Mouse (Mus musculus) hindbrain, embryonic 14.5 days (tissue): Measurements from ENCODE around the gene Asb2. TPM values are rescaled to one million over a fixed set of nuclear protein-coding genes. Genes with fewer than 3 reads are reported as not detected.

Experiments used
- ATAC-seq: fragments of 200-750 bp; cut with Nextera tagmentation; 2 replicates; pipeline ENCODE4 v1.8.0; 2017; ENCODE audit warnings: moderate number of reproducible peaks, mild to moderate bottlenecking, moderate TSS enrichment, moderate library complexity; ENCODE audit not compliant: low FRiP score
- DNase-seq: peaks from one replicate; pipeline ENCODE4 v3.0.0-alpha.2; 2015; ENCODE audit warnings: low spot score
- H3K27ac ChIP-seq: fragments of 300-500 bp; sonication (generic); 2 replicates; pipeline ENCODE4 v1.5.1; 2014; ENCODE audit warnings: mild to moderate bottlenecking, moderate library complexity
- H3K27me3 ChIP-seq: fragments of 300-500 bp; sonication (generic); 2 replicates; pipeline ENCODE4 v1.6.1; 2014; ENCODE audit warnings: mild to moderate bottlenecking, low read length, mixed read lengths; ENCODE audit not compliant: control insufficient read depth, insufficient read depth
- H3K36me3 ChIP-seq: fragments of 300-500 bp; sonication (generic); replicated peaks from 2 replicates; pipeline ENCODE4 v1.6.1; 2014; ENCODE audit not compliant: control insufficient read depth, insufficient read depth
- H3K4me1 ChIP-seq: fragments of 300-500 bp; sonication (generic); replicated peaks from 2 replicates; pipeline ENCODE4 v1.6.1; 2014; ENCODE audit warnings: antibody characterized with exemption, low read length, mixed read lengths; ENCODE audit not compliant: control insufficient read depth, insufficient read depth
- H3K4me2 ChIP-seq: fragments of 300-500 bp; sonication (generic); replicated peaks from 2 replicates; pipeline ENCODE4 v1.6.1; 2014; ENCODE audit warnings: mild to moderate bottlenecking, moderate library complexity
- H3K4me3 ChIP-seq: fragments of 300-500 bp; sonication (generic); replicated peaks from 2 replicates; pipeline ENCODE4 v1.5.1; 2014; ENCODE audit warnings: mild to moderate bottlenecking, low read length
- H3K9ac ChIP-seq: fragments of 300-500 bp; sonication (generic); 2 replicates; pipeline ENCODE4 v1.6.1; 2014
- H3K9me3 ChIP-seq: fragments of 300-500 bp; sonication (generic); 2 replicates; pipeline ENCODE4 v1.6.1; 2016; ENCODE audit warnings: low read length; ENCODE audit not compliant: control insufficient read depth
- WGBS: fragments of 180-500 bp; shearing (Covaris S2); extraction: QIAGEN DNeasy Blood & Tissue Kit; methylation state at CpG from one replicate; pipeline ENCODE4 v1.1.7; 2014; 5-methylcytosine and 5-hydroxymethylcytosine counted together
- polyA plus RNA-seq: library from polyadenylated mRNA; unstranded; fragments of >200 nt; fragmentation: Nextera tagmentation; extraction: Ambion mirVana; gene quantifications from 2 replicates; pipeline ENCODE4 v1.2.1, GENCODE M21; 2014

Gene Asb2
- polyA plus RNA-seq, 1 experiment from 2014 or later = 1.6 TPM

DNA sequence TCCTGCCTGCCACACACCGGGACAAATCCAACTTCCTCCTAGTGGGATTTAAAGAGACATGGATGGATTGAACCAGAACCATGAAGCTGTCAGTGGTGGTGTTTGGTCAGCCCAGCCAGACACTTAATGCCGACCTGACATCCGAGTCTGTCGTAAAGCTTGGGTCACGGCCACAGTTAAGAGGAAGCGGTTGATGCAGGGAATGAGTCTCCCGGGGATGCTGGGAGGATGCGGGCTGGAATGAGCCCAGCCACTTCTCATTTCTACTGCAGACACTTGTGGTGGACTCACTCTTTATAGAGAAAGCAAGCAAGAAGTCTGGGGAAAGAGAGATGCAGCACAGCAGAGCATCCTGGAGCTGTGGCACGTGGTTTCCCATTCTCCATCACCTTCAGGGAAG is 55.3 kb downstream of the Asb2 start:
- no peak overlapping the region for H3K4me2 ChIP-seq
- H3K9me3 ChIP-seq = no peaks in the 10 kb centered on the region
- no peaks in the 10 kb centered on the region for H3K27me3 ChIP-seq
- no peaks in the 10 kb centered on the region for H3K4me1 ChIP-seq
- no peak overlapping the region for H3K27ac ChIP-seq
- H3K4me3 ChIP-seq = no peak overlapping the region
- DNase-seq (no peak), ATAC-seq (no peak)
- no peaks in the 10 kb centered on the region for H3K36me3 ChIP-seq
- H3K9ac ChIP-seq = no peak overlapping the region
- 74% methylated on average over 9 of the region's 9 CpGs for WGBS

DNA sequence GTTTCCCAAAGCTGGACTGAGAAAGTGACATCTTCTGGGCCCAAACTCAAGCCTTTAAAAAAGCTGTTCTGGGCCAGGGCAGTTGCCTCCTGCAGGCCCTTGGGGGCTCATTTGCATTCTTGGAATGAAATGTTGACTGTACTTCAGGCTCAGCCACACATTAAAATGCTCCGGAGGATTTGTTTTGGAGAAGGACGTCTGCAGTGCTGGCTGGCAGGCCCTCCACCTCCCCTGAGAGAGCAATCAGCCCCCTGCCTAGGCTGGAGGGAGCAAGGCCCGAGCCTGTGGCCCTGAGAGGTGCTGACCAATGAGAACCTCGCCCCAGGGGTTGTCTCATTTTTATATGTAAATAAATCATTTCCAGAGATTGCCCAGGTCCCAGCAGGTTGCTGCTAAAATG is 59.5 kb downstream of the Asb2 start:
- H3K4me1 ChIP-seq = no peaks in the 10 kb centered on the region
- WGBS = 9% methylated on average over 4 of the region's 4 CpGs
- no peak overlapping the region for H3K9ac ChIP-seq
- no peaks in the 10 kb centered on the region for H3K36me3 ChIP-seq
- H3K9me3 ChIP-seq = no peaks in the 10 kb centered on the region
- no peak for DNase-seq
- H3K27ac ChIP-seq = no peak overlapping the region
- ATAC-seq = no peak
- no peak overlapping the region for H3K4me3 ChIP-seq
- H3K27me3 ChIP-seq = no peaks in the 10 kb centered on the region
- no peak overlapping the region for H3K4me2 ChIP-seq

DNA sequence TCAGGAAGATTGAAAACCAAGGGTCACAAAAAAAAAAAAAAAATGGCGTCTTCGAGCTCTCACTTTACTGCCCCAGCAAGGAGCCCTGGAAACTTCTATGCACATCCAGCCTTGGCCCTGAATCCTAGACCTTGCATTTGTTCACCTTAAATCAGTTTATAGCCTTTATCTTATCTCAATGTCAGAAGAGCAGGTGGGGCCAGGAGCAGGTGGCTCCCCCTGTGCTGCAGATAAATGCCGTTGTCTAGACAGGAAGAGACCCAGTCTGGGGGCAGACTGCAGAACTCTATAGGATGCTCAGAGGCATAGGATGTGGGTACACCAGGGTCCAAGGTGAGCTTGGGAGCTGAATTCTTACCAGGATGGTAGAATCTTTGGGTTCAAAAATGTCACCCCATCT is 63.4 kb downstream of the Asb2 start:
- no peak overlapping the region for H3K9ac ChIP-seq
- no peak overlapping the region for H3K4me2 ChIP-seq
- H3K36me3 ChIP-seq = no peaks in the 10 kb centered on the region
- no peaks in the 10 kb centered on the region for H3K4me1 ChIP-seq
- WGBS = 94% methylated on average over 3 of the region's 3 CpGs
- DNase-seq (no peak), ATAC-seq (no peak)
- H3K4me3 ChIP-seq = no peak overlapping the region
- no peaks in the 10 kb centered on the region for H3K9me3 ChIP-seq
- H3K27ac ChIP-seq = no peak overlapping the region
- no peaks in the 10 kb centered on the region for H3K27me3 ChIP-seq

DNA sequence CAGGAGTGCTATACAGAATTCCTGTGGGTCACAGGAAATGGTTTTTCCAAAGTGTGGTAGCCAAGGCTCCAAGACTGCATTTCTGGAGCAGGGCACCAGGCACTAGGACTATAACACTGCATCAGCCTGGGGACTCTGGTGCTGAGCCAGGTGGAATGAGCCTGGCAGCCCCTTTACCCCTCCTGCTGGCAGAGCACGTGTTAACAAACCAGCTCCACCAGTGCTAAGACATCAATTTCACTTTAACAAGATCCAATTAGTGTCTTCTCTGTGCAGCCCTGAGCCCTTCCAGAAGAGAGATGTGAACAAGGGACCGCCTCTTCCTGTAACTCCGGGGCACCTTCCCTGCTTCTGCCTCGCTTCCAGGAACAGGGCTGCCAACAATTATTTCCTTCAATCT is 68.5 kb downstream of the Asb2 start:
- ATAC-seq = peak; percentile 69; the same call in 1 of the 2 replicates
- Histone ChIP-seq H3K36me3 (no peaks in the 10 kb centered on the region), H3K4me1 (no peaks in the 10 kb centered on the region), H3K27ac (no peak overlapping the region), H3K9ac (no peak overlapping the region), H3K4me2 (no peak overlapping the region), H3K9me3 (no peaks in the 10 kb centered on the region), H3K4me3 (no peak overlapping the region), H3K27me3 (no peaks in the 10 kb centered on the region)
- no peak for DNase-seq
- 58% methylated on average over 4 of the region's 4 CpGs for WGBS

DNA sequence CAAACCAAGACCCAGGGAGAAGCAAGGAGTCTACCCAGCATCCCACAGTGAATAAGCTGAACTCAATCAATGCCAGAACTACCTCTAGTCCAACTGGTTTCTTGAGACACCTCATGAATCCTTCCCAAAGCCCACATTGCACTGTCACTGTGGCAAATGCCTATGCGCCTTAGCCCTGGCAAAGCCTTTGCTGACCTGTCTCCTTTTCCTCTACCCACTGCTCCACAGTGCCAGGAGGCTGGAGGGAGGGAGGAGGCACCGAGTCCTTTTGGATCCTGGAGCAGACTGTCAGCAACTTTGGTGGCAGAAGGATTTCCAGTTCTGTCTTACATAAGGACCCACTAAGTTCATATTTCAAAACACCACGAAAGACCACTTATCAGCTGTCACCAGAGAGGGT is 72.4 kb downstream of the Asb2 start:
- no peak for ATAC-seq
- DNase-seq = no peak
- Histone ChIP-seq H3K27me3 (no peaks in the 10 kb centered on the region), H3K4me3 (no peak overlapping the region), H3K27ac (no peak overlapping the region), H3K36me3 (no peaks in the 10 kb centered on the region), H3K4me2 (no peak overlapping the region), H3K4me1 (no peaks in the 10 kb centered on the region), H3K9me3 (no peaks in the 10 kb centered on the region), H3K9ac (no peak overlapping the region)
- 90% methylated on average over 3 of the region's 3 CpGs for WGBS

DNA sequence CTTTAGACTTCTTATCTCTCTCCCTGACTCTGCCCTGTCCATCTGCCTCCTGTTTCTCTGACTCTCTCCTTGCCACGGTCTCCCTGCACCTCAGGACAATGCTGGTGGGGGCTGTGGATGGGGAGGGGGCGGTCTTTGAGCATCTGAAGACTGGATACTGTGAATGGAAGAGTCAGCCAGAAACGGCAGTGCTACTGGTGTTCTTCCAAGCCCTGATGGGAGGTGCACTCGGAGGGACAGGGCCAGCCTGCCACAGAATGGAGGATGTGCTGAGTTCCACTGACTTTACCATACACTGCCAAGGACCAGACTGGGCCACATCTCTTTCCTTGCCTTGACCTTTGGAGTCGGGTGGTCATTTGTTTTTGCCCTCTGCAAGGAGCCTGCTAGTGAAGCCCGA is 72.9 kb downstream of the Asb2 start:
- Histone ChIP-seq H3K27ac (no peak overlapping the region), H3K36me3 (no peaks in the 10 kb centered on the region), H3K4me1 (no peaks in the 10 kb centered on the region), H3K4me3 (no peak overlapping the region), H3K27me3 (no peaks in the 10 kb centered on the region), H3K9ac (no peak overlapping the region), H3K4me2 (no peak overlapping the region), H3K9me3 (no peaks in the 10 kb centered on the region)
- WGBS = 70% methylated on average over 6 of the region's 6 CpGs
- no peak for DNase-seq
- ATAC-seq = no peak

DNA sequence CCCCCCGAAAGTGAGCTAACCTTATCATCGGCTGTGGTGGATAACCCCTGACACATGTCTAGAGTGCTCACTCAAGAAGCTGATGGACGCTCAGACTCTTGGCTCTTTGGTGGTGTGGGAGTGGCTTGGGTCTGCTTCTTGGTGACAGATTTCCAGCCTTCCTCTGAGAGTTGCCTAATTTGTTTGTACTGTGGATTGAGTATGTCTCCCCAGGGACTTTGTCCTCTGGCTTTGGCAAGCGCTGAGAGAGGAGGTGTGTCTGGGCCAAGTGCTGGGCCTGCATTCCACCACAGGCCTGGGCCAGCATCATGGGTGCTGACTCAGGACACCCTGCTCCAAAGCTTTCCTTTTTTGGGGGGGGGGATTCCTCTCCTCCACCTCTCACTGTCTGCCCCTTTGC is 73.9 kb downstream of the Asb2 start:
- H3K4me3 ChIP-seq = no peak overlapping the region
- no peaks in the 10 kb centered on the region for H3K9me3 ChIP-seq
- H3K27ac ChIP-seq = no peak overlapping the region
- DNase-seq = no peak
- 75% methylated on average over 4 of the region's 4 CpGs for WGBS
- no peak overlapping the region for H3K4me2 ChIP-seq
- no peaks in the 10 kb centered on the region for H3K36me3 ChIP-seq
- no peaks in the 10 kb centered on the region for H3K27me3 ChIP-seq
- no peaks in the 10 kb centered on the region for H3K4me1 ChIP-seq
- ATAC-seq = no peak
- no peak overlapping the region for H3K9ac ChIP-seq

DNA sequence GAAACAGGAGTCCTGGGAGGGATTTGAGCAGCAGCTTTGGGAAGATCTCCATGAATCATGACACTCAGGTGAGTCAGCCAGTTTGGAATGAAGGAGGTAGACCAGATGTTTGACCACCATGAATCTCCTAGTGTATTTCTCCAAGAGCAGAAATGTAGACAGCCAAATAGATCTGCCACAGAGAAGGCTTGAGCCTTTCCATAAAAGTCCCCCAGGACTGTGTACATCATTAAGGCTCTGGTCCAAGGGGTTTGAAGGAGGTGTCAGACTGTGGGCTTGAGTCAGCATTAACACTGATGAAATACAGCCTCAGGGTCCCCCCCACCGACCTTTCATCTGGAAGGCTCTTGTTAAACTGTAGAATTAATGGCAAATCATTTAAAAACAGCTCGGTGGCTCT is 74.3 kb downstream of the Asb2 start:
- Histone ChIP-seq H3K4me1 (no peaks in the 10 kb centered on the region), H3K4me3 (no peak overlapping the region), H3K4me2 (no peak overlapping the region), H3K9ac (no peak overlapping the region), H3K27me3 (no peaks in the 10 kb centered on the region), H3K9me3 (no peaks in the 10 kb centered on the region), H3K36me3 (no peaks in the 10 kb centered on the region), H3K27ac (no peak overlapping the region)
- DNase-seq = no peak
- no peak for ATAC-seq
- WGBS = 72% methylated on average over 2 of the region's 2 CpGs

DNA sequence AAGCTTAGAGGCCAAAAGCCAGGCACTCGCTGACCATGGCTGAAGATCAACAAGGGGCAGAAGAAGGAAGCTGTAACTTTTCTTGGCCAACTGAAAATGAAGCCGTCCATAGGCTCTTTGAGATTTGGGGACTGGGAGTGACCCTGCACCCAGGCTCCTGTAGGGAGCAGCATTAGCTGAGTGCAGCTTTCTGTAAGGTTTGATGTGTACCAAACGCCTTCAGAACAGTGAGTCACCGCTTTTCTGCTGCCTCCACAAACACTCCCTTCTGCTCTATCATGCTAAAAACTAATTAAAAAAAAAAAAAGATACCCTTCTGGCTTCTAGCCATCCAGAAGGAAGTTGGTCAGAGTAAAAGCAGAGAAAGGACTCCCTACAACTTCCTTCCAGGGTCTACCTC is 79.4 kb downstream of the Asb2 start:
- Histone ChIP-seq H3K4me3 (no peak overlapping the region), H3K4me2 (no peak overlapping the region), H3K9ac (no peak overlapping the region), H3K27ac (no peak overlapping the region), H3K36me3 (no peaks in the 10 kb centered on the region), H3K4me1 (no peaks in the 10 kb centered on the region), H3K9me3 (no peaks in the 10 kb centered on the region), H3K27me3 (no peaks in the 10 kb centered on the region)
- no peak for DNase-seq
- 76% methylated on average over 4 of the region's 4 CpGs for WGBS
- ATAC-seq = no peak

DNA sequence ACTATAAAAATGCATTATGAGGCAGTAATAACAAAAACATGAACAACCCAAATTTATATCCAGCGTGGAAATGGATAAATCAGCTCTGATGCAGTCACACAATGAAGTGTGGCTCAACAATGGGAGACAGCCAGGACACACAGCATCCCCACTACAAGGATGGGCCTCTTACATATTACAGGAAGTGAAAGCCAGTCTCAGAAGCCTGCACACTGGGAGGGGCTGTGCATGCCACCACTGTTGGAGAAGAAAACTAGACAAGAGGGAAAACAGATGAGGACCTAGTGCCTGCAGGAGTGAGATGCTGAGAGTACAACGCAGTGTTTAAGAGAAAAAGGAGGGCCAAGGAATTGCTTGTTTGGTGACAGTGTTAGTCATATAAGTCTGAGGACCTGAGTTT is 82.1 kb downstream of the Asb2 start:
- no peaks in the 10 kb centered on the region for H3K9me3 ChIP-seq
- H3K27me3 ChIP-seq = no peaks in the 10 kb centered on the region
- WGBS = 89% methylated on average over 2 of the region's 2 CpGs
- no peak overlapping the region for H3K4me3 ChIP-seq
- DNase-seq = no peak
- no peak overlapping the region for H3K9ac ChIP-seq
- ATAC-seq = no peak
- H3K4me2 ChIP-seq = no peak overlapping the region
- no peaks in the 10 kb centered on the region for H3K4me1 ChIP-seq
- H3K36me3 ChIP-seq = no peaks in the 10 kb centered on the region
- no peak overlapping the region for H3K27ac ChIP-seq
